Mouse (Mus musculus) urinary bladder, postnatal 25 days (tissue): ENCODE measurements around the gene Pdzd9.
"Not testable (repeated sequence)": the region's sequence is repeated elsewhere in the genome, so short reads cannot be mapped to it uniquely, and the experiment has no call there.

Source experiments
- DNase-seq: peaks from one replicate; pipeline ENCODE4 v3.0.0; 2022; ENCODE audit warnings: low spot score

The Pdzd9 gene

GRCm38 (mm10) chr7:120670153-120670875 is at the start of gene Pdzd9:
Pdzd9 (minus strand) TSS chr7:120670343.
- peak; percentile 77 for DNase-seq

DNA sequence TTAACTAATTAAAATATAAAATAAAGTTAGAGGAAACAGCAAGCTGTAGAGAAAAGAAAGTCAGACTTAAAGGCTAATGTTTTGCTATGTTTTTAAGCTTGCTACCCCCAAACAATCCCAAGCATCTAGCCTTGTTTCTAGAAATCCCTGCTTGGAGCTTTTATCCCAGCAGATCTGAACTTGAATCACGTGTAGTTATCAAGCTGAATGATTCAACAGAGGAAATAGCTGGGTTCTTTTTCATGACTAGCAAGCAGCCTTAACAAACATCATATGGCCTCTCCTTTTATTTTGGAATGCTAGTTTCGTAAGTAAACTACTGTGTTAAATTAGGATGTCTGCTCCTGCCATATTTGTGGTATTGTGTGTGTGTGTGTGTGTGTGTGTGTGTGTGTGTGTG is 47.1 kb upstream of the Pdzd9 start:
- DNase-seq = no peak

DNA sequence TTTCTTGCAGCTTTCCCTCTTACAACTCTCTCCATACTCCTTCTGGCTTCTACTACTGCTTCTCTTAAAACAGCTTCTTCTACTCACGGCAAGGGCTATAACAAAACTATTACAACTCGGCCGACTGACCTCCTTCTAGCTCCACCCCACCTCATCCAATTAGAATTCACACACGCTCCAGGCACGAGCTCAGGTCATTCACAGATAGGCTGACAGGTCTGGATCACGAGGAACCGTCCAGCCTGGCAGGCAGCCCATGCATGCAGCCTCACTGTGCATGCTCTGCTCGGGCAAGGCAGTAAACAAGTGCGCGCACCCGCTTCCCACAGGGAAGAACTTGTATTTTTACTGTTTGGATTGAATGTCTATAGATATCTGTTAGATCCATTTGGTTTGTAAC is 43.8 kb upstream of the Pdzd9 start:
- not testable (repeated sequence) for DNase-seq

- DNase-seq = no peak
These were observed 43.1 kb upstream of the Pdzd9 start for GRCm38 (mm10) chr7:120713225-120713624.

- no peak for DNase-seq
These were observed 41.9 kb upstream of the Pdzd9 start for GRCm38 (mm10) chr7:120712071-120712470.

DNA sequence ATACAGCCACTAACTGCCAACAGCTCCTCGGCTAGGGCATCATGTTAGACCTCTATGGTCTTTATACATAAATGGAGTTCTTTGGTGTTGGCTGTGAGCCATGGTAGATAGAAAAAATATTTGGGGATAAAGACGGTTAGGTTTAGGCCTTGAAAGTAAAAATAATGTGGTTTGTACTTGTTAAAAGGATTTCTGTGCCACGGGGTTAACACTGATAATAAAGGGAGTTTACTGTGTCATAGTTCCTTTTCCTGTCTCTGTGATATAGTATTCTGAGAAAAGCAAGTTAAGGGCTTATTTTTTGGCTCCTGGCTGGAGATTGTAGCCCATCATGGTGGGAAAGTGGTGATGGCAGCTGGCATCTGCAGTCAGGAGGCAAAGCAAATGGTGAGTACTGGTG is 33.7 kb upstream of the Pdzd9 start:
- DNase-seq = no peak

DNA sequence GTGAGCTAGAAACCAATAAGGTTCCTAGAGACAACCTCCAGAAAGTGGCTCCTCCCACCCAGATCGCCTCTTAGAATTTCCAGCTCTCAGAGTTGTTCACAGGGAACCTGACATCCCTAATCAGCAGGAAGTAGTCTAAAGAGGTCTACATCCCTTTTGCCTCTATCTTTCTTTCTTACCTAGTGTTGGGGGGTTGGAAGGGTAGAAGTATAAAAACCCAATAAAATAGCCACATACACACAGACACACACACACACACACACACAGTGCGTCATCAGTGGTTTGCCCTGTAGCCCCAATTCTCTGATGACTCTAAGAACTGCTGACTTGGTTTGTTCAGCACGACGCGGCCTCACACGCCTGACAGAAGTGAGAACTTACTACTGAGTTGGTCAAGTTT is 29.4 kb upstream of the Pdzd9 start:
- DNase-seq = no peak

- no peak for DNase-seq
These were observed 26.2 kb upstream of the Pdzd9 start for GRCm38 (mm10) chr7:120696331-120696730.

DNA sequence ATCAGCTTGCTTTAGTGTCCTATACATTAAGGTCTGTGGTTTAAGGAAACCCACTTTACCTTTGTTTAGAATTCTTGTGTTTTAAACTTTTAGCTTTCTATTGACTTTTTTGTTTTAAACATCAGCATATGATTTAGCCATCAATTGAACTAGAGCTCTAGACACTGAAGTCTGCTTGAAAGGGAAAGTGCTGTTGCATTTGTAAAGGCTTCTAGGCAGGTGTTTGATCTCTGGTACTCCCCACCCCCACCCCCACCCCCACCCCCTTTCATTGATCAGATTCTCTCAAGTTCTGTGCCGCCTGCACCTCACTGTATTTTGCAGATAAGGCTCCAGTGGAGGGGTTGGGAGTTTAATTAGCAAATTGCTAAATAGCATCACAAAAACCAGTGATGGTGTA is 25.5 kb upstream of the Pdzd9 start:
- DNase-seq = no peak

- DNase-seq = no peak
These were observed 25.1 kb upstream of the Pdzd9 start for GRCm38 (mm10) chr7:120695196-120695595.

DNA sequence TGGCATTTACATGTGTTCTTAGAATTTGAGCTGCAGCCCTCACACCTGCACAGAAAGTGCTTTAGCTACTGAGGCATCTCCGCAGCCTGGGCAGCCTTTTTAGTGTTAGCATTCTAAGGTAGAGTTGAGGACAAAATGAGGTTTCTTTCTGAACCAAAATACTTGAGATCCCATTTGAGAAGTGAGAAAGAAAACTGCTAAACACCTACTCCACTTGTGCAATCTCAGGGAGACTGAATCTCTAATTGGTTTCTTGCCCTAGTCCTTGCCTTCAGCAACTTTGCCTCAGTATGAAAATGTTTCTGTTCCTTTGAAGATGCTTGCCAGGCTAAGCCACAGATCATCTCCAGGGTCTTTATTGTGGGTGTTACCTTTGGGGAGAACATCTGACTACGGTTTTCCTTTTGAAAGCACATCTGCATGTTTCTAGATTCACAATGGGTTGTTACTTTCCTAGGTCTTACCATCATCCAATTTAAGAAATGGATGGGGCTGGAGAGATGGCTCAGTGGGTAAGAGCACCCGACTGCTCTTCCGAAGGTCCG is 23.8 kb upstream of the Pdzd9 start:
- no peak for DNase-seq

DNA sequence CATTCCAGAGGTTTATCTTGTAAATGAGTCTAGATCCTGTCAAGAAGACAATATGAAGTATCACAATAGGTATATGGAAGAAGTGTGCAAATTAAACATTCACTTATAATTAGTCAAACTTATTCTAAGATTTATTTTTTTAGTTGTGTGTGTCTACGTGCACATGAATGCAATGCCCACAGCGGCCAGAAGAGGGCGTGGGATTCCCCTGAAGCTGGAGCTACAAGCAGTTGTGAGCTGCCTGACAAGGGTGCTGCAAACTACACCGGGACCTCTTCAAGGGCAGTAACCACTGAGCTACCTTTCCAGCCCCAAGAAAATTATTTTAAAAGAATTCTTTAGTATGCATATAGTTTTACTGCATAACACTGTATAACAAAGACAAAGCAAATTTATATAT is 20.5 kb upstream of the Pdzd9 start:
- DNase-seq = no peak

DNA sequence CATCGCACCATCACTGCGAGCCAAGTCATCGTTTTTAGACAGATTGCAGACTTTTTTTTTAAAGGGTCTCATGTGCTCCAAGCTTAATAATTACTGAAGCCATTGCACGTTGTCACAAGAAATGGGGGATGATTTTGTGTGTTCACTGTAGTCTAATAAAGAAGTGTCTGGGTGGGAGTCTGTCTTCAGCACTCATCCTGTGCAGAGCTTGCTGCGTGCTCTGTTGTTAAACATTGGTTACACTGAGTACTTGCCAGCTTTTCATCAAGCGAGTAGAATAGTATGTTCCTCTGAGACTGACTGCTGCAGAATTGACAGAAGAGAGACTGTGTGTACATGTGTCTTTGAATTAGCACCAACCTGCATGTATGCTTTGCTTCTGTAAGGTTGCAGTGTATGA is 15.1 kb upstream of the Pdzd9 start:
- DNase-seq = no peak

GRCm38 (mm10) chr7:120684731-120685161 is 14.6 kb upstream of the Pdzd9 start:
- DNase-seq = no peak

GRCm38 (mm10) chr7:120682002-120682401 is 11.9 kb upstream of the Pdzd9 start:
- no peak for DNase-seq

GRCm38 (mm10) chr7:120679023-120679422 is 8.9 kb upstream of the Pdzd9 start:
- no peak for DNase-seq

DNA sequence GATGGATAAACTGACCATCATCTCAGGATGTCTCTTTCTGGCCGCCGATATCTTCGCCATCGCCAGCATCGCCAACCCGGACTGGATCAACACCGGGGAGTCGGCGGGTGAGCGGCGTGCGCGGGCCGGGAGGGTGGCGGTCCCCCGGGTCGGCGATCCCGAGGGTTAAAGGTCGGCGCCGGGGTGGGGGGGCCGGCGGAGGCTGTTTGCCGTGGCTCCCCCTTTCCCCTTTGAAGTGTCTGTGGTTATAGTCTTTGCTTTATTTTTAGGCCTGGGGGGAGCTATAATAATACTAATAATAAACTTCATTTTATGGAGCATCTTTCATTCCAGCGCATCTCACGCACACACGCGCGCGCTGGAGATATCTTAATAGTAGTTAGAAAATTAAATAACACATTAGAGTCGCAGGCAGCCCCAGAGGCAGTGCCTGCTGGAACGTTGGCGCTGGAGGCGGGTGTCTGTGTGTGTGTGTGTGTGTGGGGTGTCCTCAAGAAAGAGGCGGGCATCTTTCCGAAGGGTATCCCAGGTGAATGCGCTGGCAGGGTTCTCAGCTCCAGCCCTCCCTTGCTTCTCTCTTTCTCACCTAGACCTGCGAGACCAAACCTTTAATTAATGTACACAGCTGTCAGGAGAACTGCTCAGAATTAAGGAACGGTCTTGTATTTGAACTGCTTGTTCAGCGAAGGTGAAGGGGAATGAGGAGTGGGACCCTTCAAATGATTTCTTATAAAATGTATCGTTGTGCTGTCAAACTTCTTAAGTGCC is 7.8 kb upstream of the Pdzd9 start:
- DNase-seq = peak; percentile 46

- peak; percentile 74 for DNase-seq
These were observed 7.0 kb upstream of the Pdzd9 start, which contains the start of gene Mosmo for GRCm38 (mm10) chr7:120677001-120677643. Mosmo (plus strand) TSS chr7:120677618.

- DNase-seq = no peak
These were observed 1.1 kb upstream of the Pdzd9 start for GRCm38 (mm10) chr7:120671271-120671670.

DNA sequence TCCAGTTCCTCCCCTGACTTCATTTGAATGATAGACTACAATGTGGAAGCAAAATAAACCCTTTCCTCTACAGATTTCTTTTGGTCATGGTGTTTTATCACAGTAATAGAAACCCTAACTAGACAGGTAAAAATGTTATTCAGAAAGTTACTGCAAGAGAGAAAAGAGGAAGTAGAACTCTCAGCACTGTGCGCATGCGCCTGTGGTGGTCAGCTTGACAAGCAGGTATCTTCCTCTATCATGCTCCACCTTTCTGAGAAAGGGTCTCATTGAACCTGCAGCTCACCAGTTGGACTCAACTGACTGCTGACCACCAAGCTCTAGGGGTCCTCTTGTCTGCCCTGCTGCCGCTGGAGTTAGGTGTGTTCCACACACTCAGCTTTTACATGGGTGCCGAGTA is 8.1 kb downstream of the Pdzd9 start:
- DNase-seq = no peak

GRCm38 (mm10) chr7:120647849-120648248 is 22.3 kb downstream of the Pdzd9 start:
- no peak for DNase-seq

DNA sequence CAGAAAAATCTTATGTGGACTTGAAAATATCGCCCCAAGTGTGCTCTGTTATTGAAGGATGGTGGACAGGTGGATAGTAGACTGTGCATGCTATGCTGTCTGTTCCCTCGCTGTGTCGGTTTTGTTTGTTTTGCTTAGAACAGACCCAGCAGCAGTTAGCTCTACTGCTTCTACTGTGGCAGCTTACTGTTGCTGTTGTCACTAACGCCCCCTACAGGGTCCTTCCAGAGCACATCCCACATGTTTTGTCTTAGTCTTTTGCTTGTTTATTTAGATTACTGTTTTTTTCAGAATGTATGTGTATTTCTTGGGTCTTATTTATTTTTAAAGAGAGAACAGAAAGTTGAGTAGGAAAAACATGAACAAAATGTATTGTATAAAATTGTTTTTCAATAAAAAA is 26.9 kb downstream of the Pdzd9 start:
- DNase-seq = no peak

- no peak for DNase-seq
These were observed 34.3 kb downstream of the Pdzd9 start for GRCm38 (mm10) chr7:120635821-120636220.
